In the genomic region with DNA sequence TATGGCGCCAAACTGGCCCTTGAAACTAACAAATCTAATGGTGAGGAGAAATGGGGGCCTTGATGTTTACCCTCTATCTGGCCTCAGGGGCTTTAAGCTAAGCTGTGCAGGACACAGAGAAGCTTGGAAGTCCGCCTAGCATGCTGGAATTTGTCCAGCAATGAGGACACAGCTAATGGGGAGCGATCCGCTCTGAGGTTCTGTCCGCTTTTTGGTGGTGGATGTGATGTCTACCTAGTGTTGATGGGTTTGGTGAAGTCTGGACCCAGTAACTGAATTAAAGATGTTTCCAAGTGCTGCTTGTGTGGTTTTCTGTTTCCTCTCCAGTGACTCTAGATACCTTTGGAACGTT, we compare ENCODE assay signal across 8 mouse cellular contexts. TPM values are rescaled to one million over a fixed set of nuclear protein-coding genes. Genes with fewer than 3 reads are reported as not detected.
DNase-seq lines count a peak whose midpoint lies in the region; ATAC-seq lines count a peak whose summit lies in the region.

No protein-coding gene starts in this region.

- peaks cover 11% of the 10 kb centered on the region for H3K36me3 ChIP-seq in neural tube, embryonic 11.5 days (ENCODE audit: control insufficient read depth, insufficient read depth, low read length)
- H3K36me3 ChIP-seq in forebrain, embryonic 14.5 days (ENCODE audit: control insufficient read depth, insufficient read depth, low read length): peaks cover 34% of the 10 kb centered on the region
- peaks cover 44% of the 10 kb centered on the region for H3K36me3 ChIP-seq in limb, embryonic 13.5 days
- H3K36me3 ChIP-seq in stomach, embryonic 16.5 days (ENCODE audit: control insufficient read depth, insufficient read depth, low read length): peaks cover 4% of the 10 kb centered on the region; the same call in 1 of the 2 replicates

- H3K27me3 ChIP-seq in neural tube, embryonic 11.5 days (ENCODE audit: control insufficient read depth, insufficient read depth, low read length): peaks cover under 1% of the 10 kb centered on the region
- 0 out of 2 replicates have a peak, but pooled peaks cover 1% of the 10 kb centered on the region for H3K27me3 ChIP-seq in forebrain, embryonic 14.5 days (replicated peaks; ENCODE audit: control insufficient read depth, insufficient read depth, low read length)
- peaks cover 6% of the 10 kb centered on the region for H3K27me3 ChIP-seq in limb, embryonic 13.5 days
- no peaks in the 10 kb centered on the region for H3K27me3 ChIP-seq in stomach, embryonic 16.5 days (ENCODE audit: control insufficient read depth, insufficient read depth, low read length)

- 0 out of 2 replicates have a peak overlapping the region, but pooled peaks have one; percentile 72 for H3K27ac ChIP-seq in neural tube, embryonic 11.5 days (ENCODE audit: low read depth, low read length)
- peak overlapping the region; percentile 82 for H3K27ac ChIP-seq in forebrain, embryonic 14.5 days (ENCODE audit: low read depth, low read length)
- H3K27ac ChIP-seq in limb, embryonic 13.5 days: peak overlapping the region; percentile 82; the same call in 1 of the 2 replicates
- peak overlapping the region; percentile 90 for H3K27ac ChIP-seq in stomach, embryonic 16.5 days (ENCODE audit: low read length)

- no peak for DNase-seq in neural tube, embryonic 11.5 days (ENCODE audit: low spot score)
- no peak for DNase-seq in neural tube, embryonic 10.5 days (ENCODE audit: extremely low spot score, low spot score)
- DNase-seq in forebrain, embryonic 14.5 days (ENCODE audit: low spot score): no peak
- DNase-seq in spleen, postnatal 14 days (ENCODE audit: low spot score in 2 of 2): no peak
- no peak for DNase-seq in testis, postnatal 10 days (ENCODE audit: low spot score)
- no peak for DNase-seq in B cell, adult 2 months

- H3K4me3 ChIP-seq in neural tube, embryonic 11.5 days (ENCODE audit: low read depth, low read length): peak overlapping the region; percentile 67; the same call in 1 of the 2 replicates
- peak overlapping the region; percentile 81; the same call in 1 of the 2 replicates for H3K4me3 ChIP-seq in forebrain, embryonic 14.5 days (ENCODE audit: low read depth, low read length)
- H3K4me3 ChIP-seq in limb, embryonic 13.5 days: peak overlapping the region; percentile 83
- H3K4me3 ChIP-seq in stomach, embryonic 16.5 days (replicated peaks; ENCODE audit: low read length): peak overlapping the region; percentile 73

- no peak for ATAC-seq in neural tube, embryonic 11.5 days (ENCODE audit: insufficient read depth, low FRiP score, low TSS enrichment)
- no peak for ATAC-seq in forebrain, embryonic 14.5 days
- ATAC-seq in limb, embryonic 13.5 days (ENCODE audit: low FRiP score, low read depth): no peak
- no peak for ATAC-seq in stomach, embryonic 16.5 days (ENCODE audit: insufficient read depth, low FRiP score)

- WGBS in neural tube, embryonic 11.5 days: 87% methylated on average over 6 of the region's 6 CpGs
- WGBS in forebrain, embryonic 14.5 days: 83% methylated on average over 6 of the region's 6 CpGs
- 77% methylated on average over 6 of the region's 6 CpGs for WGBS in limb, embryonic 13.5 days
- WGBS in stomach, embryonic 16.5 days: 74% methylated on average over 6 of the region's 6 CpGs

- peak overlapping the region; percentile 71 for H3K4me2 ChIP-seq in neural tube, embryonic 11.5 days (ENCODE audit: low read depth)
- H3K4me2 ChIP-seq in forebrain, embryonic 14.5 days (ENCODE audit: low read length): peak overlapping the region; percentile 93
- peak overlapping the region; percentile 97 for H3K4me2 ChIP-seq in limb, embryonic 13.5 days (replicated peaks)
- peak overlapping the region; percentile 81 for H3K4me2 ChIP-seq in stomach, embryonic 16.5 days (ENCODE audit: low read depth, low read length)

- H3K9ac ChIP-seq in neural tube, embryonic 11.5 days (ENCODE audit: low read length): no peak overlapping the region
- H3K9ac ChIP-seq in forebrain, embryonic 14.5 days (ENCODE audit: low read length): peak overlapping the region; percentile 84
- H3K9ac ChIP-seq in limb, embryonic 13.5 days: 0 out of 2 replicates have a peak overlapping the region, but pooled peaks have one; percentile 25
- H3K9ac ChIP-seq in stomach, embryonic 16.5 days (ENCODE audit: low read length): peak overlapping the region; percentile 64

- peaks cover 25% of the 10 kb centered on the region for H3K4me1 ChIP-seq in neural tube, embryonic 11.5 days (ENCODE audit: control insufficient read depth, insufficient read depth, low read length)
- peaks cover 23% of the 10 kb centered on the region for H3K4me1 ChIP-seq in forebrain, embryonic 14.5 days (ENCODE audit: control insufficient read depth, insufficient read depth, low read length)
- peaks cover 42% of the 10 kb centered on the region for H3K4me1 ChIP-seq in limb, embryonic 13.5 days
- peaks cover 34% of the 10 kb centered on the region for H3K4me1 ChIP-seq in stomach, embryonic 16.5 days (ENCODE audit: control insufficient read depth, insufficient read depth, low read length)

- no peaks in the 10 kb centered on the region for H3K9me3 ChIP-seq in neural tube, embryonic 11.5 days (ENCODE audit: control insufficient read depth, low read length)
- H3K9me3 ChIP-seq in forebrain, embryonic 14.5 days (replicated peaks; ENCODE audit: control insufficient read depth, low read length): no peaks in the 10 kb centered on the region
- H3K9me3 ChIP-seq in limb, embryonic 13.5 days: no peaks in the 10 kb centered on the region
- no peaks in the 10 kb centered on the region for H3K9me3 ChIP-seq in stomach, embryonic 16.5 days (replicated peaks; ENCODE audit: control insufficient read depth, low read length)

RNA-seq across cellular contexts. Expression of gene Mlx, which starts 0.8 kb away (rescaled TPM):
- polyA plus RNA-seq in neural tube, embryonic 11.5 days (2014; fragmentation: Nextera tagmentation; extraction: Ambion mirVana): 55.6 and 61.6 TPM in 2 replicates
- 100 and 109 TPM in 2 replicates for polyA plus RNA-seq in forebrain, embryonic 14.5 days (2014; fragmentation: Nextera tagmentation; extraction: Ambion mirVana)
- polyA plus RNA-seq in limb, embryonic 13.5 days (2015; fragmentation: Nextera tagmentation; extraction: Ambion mirVana): 44.1 and 50.5 TPM in 2 replicates
- polyA plus RNA-seq in stomach, embryonic 16.5 days (2015; fragmentation: Nextera tagmentation; extraction: Ambion mirVana): 57.4 and 60.5 TPM in 2 replicates

RNA-seq across cellular contexts. Expression of gene Coasy, which starts 3.9 kb away (rescaled TPM):
- polyA plus RNA-seq in neural tube, embryonic 11.5 days (2014; fragmentation: Nextera tagmentation; extraction: Ambion mirVana): 55.5 and 55.9 TPM in 2 replicates
- 52.9 and 54.9 TPM in 2 replicates for polyA plus RNA-seq in forebrain, embryonic 14.5 days (2014; fragmentation: Nextera tagmentation; extraction: Ambion mirVana)
- 38.1 and 41.6 TPM in 2 replicates for polyA plus RNA-seq in limb, embryonic 13.5 days (2015; fragmentation: Nextera tagmentation; extraction: Ambion mirVana)
- 38.9 and 41.8 TPM in 2 replicates for polyA plus RNA-seq in stomach, embryonic 16.5 days (2015; fragmentation: Nextera tagmentation; extraction: Ambion mirVana)

RNA-seq across cellular contexts. Expression of gene Hsd17b1, which starts 8.1 kb away (rescaled TPM):
- not detected in 2 replicates for polyA plus RNA-seq in neural tube, embryonic 11.5 days (2014; fragmentation: Nextera tagmentation; extraction: Ambion mirVana)
- polyA plus RNA-seq in forebrain, embryonic 14.5 days (2014; fragmentation: Nextera tagmentation; extraction: Ambion mirVana): not detected in 2 replicates
- 0.28 TPM in 1 of 2 replicates, not detected in the other for polyA plus RNA-seq in limb, embryonic 13.5 days (2015; fragmentation: Nextera tagmentation; extraction: Ambion mirVana)
- polyA plus RNA-seq in stomach, embryonic 16.5 days (2015; fragmentation: Nextera tagmentation; extraction: Ambion mirVana): 0.30 TPM in 1 of 2 replicates, not detected in the other

RNA-seq across cellular contexts. Expression of gene Psmc3ip, which starts 8.9 kb away (rescaled TPM):
- 49.3 and 50.8 TPM in 2 replicates for polyA plus RNA-seq in neural tube, embryonic 11.5 days (2014; fragmentation: Nextera tagmentation; extraction: Ambion mirVana)
- polyA plus RNA-seq in forebrain, embryonic 14.5 days (2014; fragmentation: Nextera tagmentation; extraction: Ambion mirVana): 39.8 and 54.3 TPM in 2 replicates
- 43.0 and 44.5 TPM in 2 replicates for polyA plus RNA-seq in limb, embryonic 13.5 days (2015; fragmentation: Nextera tagmentation; extraction: Ambion mirVana)
- polyA plus RNA-seq in stomach, embryonic 16.5 days (2015; fragmentation: Nextera tagmentation; extraction: Ambion mirVana): 21.4 and 23.4 TPM in 2 replicates

RNA-seq across cellular contexts. Expression of gene Naglu, which starts 16.5 kb away (rescaled TPM):
- 5.8 and 5.9 TPM in 2 replicates for polyA plus RNA-seq in neural tube, embryonic 11.5 days (2014; fragmentation: Nextera tagmentation; extraction: Ambion mirVana)
- polyA plus RNA-seq in forebrain, embryonic 14.5 days (2014; fragmentation: Nextera tagmentation; extraction: Ambion mirVana): 6.6 and 8.4 TPM in 2 replicates
- 9.4 and 9.8 TPM in 2 replicates for polyA plus RNA-seq in limb, embryonic 13.5 days (2015; fragmentation: Nextera tagmentation; extraction: Ambion mirVana)
- 17.0 and 17.2 TPM in 2 replicates for polyA plus RNA-seq in stomach, embryonic 16.5 days (2015; fragmentation: Nextera tagmentation; extraction: Ambion mirVana)
